ENCODE assay signal across 6 mouse cellular contexts in genomic region chr11:102714578-102714977, GRCm38 (mm10). TPM values are rescaled to one million over a fixed set of nuclear protein-coding genes. Genes with fewer than 3 reads are reported as not detected.
"Had no signal": no experiment of that assay in that cellular context is flagged by ENCODE, and none has a peak within 500 bp of the region (broad histone marks: within the 10 kb centered on the region; RNA-seq: fewer than 3 reads in every experiment).

No protein-coding gene starts in this region.

RNA-seq across cellular contexts. Expression of gene Meioc, which starts 51.1 kb away (rescaled TPM):
- total RNA-seq: layer of hippocampus, postnatal 25 days; left cerebral cortex, adult 8-10 months; left cerebral cortex, postnatal 25 days; megakaryocyte-erythroid progenitor cell, adult 5-6 weeks had no signal
- polyA plus RNA-seq: large intestine, adult 2 months; spleen, adult 2 months had no signal
